Mouse (Mus musculus) lung, postnatal 0 days (tissue): Measurements from ENCODE around the gene Olfr507. TPM values are rescaled to one million over a fixed set of nuclear protein-coding genes. Genes with fewer than 3 reads are reported as not detected.
"Not testable (repeated sequence)": the region's sequence is repeated elsewhere in the genome, so short reads cannot be mapped to it uniquely, and the experiment has no call there.

Experiments used
- ATAC-seq: fragments of 200-750 bp; cut with Nextera tagmentation; 2 replicates; pipeline ENCODE4 v1.8.0; 2017; ENCODE audit warnings: moderate library complexity
- DNase-seq: peaks from one replicate; pipeline ENCODE4 v3.0.0-alpha.2; 2016; ENCODE audit warnings: low spot score
- H3K27ac ChIP-seq: fragments of 300-500 bp; sonication (generic); 2 replicates; pipeline ENCODE4 v1.5.1; 2014; ENCODE audit warnings: antibody characterized with exemption, mild to moderate bottlenecking, low read length, mixed read lengths
- H3K27me3 ChIP-seq: fragments of 300-500 bp; sonication (generic); replicated peaks from 2 replicates; pipeline ENCODE4 v1.6.1; 2014; ENCODE audit warnings: low read length, mixed read lengths; ENCODE audit not compliant: insufficient read depth
- H3K36me3 ChIP-seq: fragments of 300-500 bp; sonication (generic); 2 replicates; pipeline ENCODE4 v1.6.1; 2014; ENCODE audit warnings: low read length, mixed read lengths; ENCODE audit not compliant: insufficient read depth
- H3K4me1 ChIP-seq: fragments of 300-500 bp; sonication (generic); 2 replicates; pipeline ENCODE4 v1.6.1; 2014; ENCODE audit warnings: antibody characterized with exemption, low read depth, low read length, mixed read lengths; ENCODE audit not compliant: insufficient read depth
- H3K4me2 ChIP-seq: fragments of 300-500 bp; sonication (generic); replicated peaks from 2 replicates; pipeline ENCODE4 v1.6.1; 2014; ENCODE audit warnings: low read depth, mild to moderate bottlenecking, low read length, moderate library complexity, mixed read lengths
- H3K4me3 ChIP-seq: fragments of 300-500 bp; sonication (generic); 2 replicates; pipeline ENCODE4 v1.5.1; 2014; ENCODE audit warnings: low read depth, low read length
- H3K9ac ChIP-seq: fragments of 300-500 bp; sonication (generic); replicated peaks from 2 replicates; pipeline ENCODE4 v1.6.1; 2014; ENCODE audit warnings: low read depth, mild to moderate bottlenecking
- H3K9me3 ChIP-seq: fragments of 300-500 bp; sonication (generic); 2 replicates; pipeline ENCODE4 v1.6.1; 2016; ENCODE audit warnings: low read length, mixed read lengths
- CTCF ChIP-seq: IDR thresholded peaks from 2 replicates; pipeline ENCODE4 v1.5.1; 2016; ENCODE audit warnings: antibody characterized with exemption, mild to moderate bottlenecking
- EP300 ChIP-seq: IDR thresholded peaks from 2 replicates; pipeline ENCODE4 v1.6.1; 2016; ENCODE audit warnings: antibody characterized with exemption, mild to moderate bottlenecking, control low read depth
- WGBS: fragments of 180-500 bp; shearing (Covaris S2); extraction: QIAGEN DNeasy Blood & Tissue Kit; methylation state at CpG from one replicate; pipeline ENCODE4 v1.1.7; 2014; 5-methylcytosine and 5-hydroxymethylcytosine counted together
- polyA plus RNA-seq: library from polyadenylated mRNA; unstranded; fragments of >200 nt; fragmentation: Nextera tagmentation; extraction: Ambion mirVana; gene quantifications from 2 replicates; pipeline ENCODE4 v1.2.1, GENCODE M21; 2015

The Olfr507 gene
- not detected in 2 replicates for polyA plus RNA-seq

DNA sequence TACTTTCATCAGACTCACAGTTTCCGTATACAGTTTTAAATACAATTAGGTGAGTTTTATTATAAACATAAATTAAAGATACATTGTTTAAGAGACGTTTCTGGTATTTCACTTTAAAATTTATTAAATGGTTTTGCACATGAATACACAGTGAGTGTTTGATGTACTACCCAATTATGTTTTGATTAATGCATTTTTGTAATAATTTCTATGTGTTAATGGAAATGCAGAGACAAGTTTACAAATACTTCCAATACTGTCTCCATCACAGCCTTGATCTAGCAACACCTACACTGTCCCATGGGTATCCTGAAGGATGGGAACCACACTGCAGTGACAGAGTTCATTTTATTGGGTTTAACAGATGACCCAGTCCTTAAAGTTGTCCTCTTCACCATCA, at the start of gene Olfr507:
Gene Olfr507, plus strand, starts transcription at position 301 of the 400 bp plus-strand sequence.
- Histone ChIP-seq H3K9ac (no peak within 1 kb of the TSS), H3K4me1 (no peaks in the 10 kb centered on the region), H3K4me2 (no peak within 1 kb of the TSS), H3K4me3 (no peak within 1 kb of the TSS), H3K36me3 (no peaks in the 10 kb centered on the region), H3K27me3 (no peaks in the 10 kb centered on the region), H3K27ac (no peak within 1 kb of the TSS), H3K9me3 (no peaks in the 10 kb centered on the region)
- DNase-seq (no peak), ATAC-seq (no peak)
- TF ChIP-seq EP300 = no peak
- TF ChIP-seq CTCF = no peak
- 63% methylated on average over 2 of the region's 2 CpGs for WGBS

DNA sequence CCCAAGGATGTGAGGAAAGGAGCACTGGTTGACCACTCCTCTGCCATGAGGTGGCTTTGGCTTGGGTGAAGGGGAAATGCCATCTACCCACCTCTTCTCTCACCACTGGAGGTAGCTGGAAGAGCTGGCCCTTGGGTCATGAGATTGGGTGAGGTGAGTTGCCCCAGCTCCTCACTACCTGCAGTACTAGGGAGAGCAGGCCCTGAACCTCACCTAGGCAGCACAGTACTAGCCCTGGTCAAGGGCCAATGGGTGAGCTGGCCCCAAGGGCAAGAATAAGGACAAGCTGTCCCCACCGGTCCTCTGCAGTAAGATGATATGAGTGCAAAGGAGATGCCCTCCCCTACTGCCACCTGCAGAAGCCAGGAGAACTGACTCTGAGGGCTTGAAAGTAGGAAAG, 31.8 kb upstream of the Olfr507 start:
- H3K36me3 ChIP-seq = no peaks in the 10 kb centered on the region
- TF ChIP-seq EP300 = no peak
- TF ChIP-seq CTCF = no peak
- no peak overlapping the region for H3K27ac ChIP-seq
- H3K9me3 ChIP-seq = no peaks in the 10 kb centered on the region
- no peak for ATAC-seq
- 78% methylated on average over 1 of the region's 1 CpGs for WGBS
- H3K9ac ChIP-seq = no peak overlapping the region
- no peaks in the 10 kb centered on the region for H3K27me3 ChIP-seq
- no peaks in the 10 kb centered on the region for H3K4me1 ChIP-seq
- no peak overlapping the region for H3K4me2 ChIP-seq
- no peak overlapping the region for H3K4me3 ChIP-seq
- no peak for DNase-seq

DNA sequence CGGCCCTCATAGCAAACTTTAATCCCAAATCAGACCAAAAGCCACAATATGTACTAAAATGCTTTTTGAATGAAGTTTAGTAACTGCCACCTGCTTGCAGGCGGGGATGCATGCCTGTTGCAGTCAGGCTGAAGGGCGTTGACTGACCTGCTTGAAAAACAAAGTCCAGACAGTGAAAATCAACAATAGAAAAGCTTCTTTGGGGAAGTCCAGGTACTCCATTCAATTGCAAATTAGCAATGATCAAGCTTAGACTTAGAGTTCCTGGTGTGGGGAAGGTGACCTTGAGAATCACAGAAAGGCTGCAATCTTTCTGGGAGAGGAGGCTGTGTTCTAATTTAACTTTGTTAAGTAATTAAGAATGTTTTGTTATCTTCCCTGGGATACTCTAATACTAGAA, 19.7 kb upstream of the Olfr507 start:
- H3K27me3 ChIP-seq, H3K4me3 ChIP-seq, H3K36me3 ChIP-seq, H3K9me3 ChIP-seq, H3K9ac ChIP-seq, H3K4me2 ChIP-seq, ATAC-seq, H3K27ac ChIP-seq, DNase-seq, H3K4me1 ChIP-seq: not testable (repeated sequence)
- 65% methylated on average over 3 of the region's 3 CpGs for WGBS

DNA sequence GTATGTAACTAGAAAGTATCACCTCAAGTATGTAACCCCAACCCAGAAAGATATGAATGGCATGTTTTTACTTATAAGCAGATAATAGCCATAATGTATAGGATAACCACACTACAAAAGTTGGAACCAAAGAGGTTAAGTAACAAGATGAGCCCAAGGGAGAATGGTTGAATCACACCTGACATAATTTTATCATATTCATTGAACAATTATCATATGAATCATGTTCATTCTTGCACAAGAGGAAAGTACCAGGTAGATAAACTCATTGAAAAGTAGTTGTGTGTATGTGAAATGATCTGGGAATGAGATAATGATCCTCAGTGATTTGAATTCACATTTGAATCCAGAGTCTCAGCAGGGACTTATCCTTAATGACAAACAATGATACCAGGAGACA, 11.1 kb upstream of the Olfr507 start, which contains the start of gene Olfr506:
Gene Olfr506, plus strand, starts transcription at position 301 of the 400 bp plus-strand sequence.
- Histone ChIP-seq H3K27ac (no peak within 1 kb of the TSS), H3K27me3 (no peaks in the 10 kb centered on the region), H3K9me3 (no peaks in the 10 kb centered on the region), H3K4me2 (no peak within 1 kb of the TSS), H3K4me3 (no peak within 1 kb of the TSS), H3K4me1 (no peaks in the 10 kb centered on the region), H3K36me3 (no peaks in the 10 kb centered on the region), H3K9ac (no peak within 1 kb of the TSS)
- DNase-seq = no peak
- no peak for TF ChIP-seq CTCF
- TF ChIP-seq EP300 = no peak
- no peak for ATAC-seq

DNA sequence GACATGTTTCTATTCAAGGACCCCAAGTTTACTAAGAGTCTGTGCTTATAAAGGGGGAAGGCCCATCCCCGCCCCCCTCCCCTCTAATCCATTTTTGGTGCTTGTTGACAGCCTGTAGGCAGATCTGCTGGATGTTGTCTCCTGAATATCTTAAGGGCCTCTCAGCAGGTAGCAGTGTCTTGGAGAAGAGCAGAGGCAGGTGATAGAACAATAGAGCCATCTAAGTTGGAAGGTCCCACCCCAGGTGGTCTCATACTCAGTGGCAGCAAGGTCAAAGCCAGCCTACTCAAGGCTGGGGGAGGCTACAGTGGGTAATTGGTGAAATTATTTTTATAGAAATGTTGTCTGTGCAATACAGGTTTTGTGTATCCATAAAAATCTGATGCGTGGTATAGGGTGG, 7.5 kb upstream of the Olfr507 start:
- Histone ChIP-seq H3K27me3 (no peaks in the 10 kb centered on the region), H3K27ac (no peak overlapping the region), H3K4me2 (no peak overlapping the region), H3K36me3 (no peaks in the 10 kb centered on the region), H3K4me3 (no peak overlapping the region), H3K4me1 (no peaks in the 10 kb centered on the region), H3K9ac (no peak overlapping the region), H3K9me3 (no peaks in the 10 kb centered on the region)
- DNase-seq (no peak), ATAC-seq (no peak)
- 82% methylated on average over 2 of the region's 2 CpGs for WGBS
- TF ChIP-seq CTCF (no peak), EP300 (no peak)

DNA sequence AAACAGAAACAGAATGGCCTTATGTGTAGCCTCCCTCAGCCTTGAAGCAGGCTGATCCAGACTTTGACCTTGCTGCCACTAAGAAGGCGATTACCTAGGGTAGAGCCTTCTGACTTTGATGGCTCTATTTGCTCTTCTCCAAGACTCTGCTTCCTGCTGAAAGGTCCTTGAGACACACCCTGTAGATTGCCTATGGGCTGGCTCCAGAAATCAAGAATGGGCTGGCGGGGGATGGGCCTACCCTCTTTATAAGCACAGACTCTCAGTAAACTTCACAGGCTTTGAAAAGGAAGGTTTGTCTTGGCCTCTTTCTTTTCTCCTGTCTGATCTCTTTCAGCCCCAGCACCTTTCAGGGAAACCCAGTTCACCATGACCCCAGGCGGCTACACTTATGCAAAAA, 4.8 kb upstream of the Olfr507 start:
- ATAC-seq, H3K27me3 ChIP-seq, H3K4me1 ChIP-seq, H3K4me3 ChIP-seq, H3K9me3 ChIP-seq, DNase-seq, H3K4me2 ChIP-seq, H3K36me3 ChIP-seq, H3K9ac ChIP-seq, H3K27ac ChIP-seq: not testable (repeated sequence)
- 51% methylated on average over 3 of the region's 3 CpGs for WGBS

DNA sequence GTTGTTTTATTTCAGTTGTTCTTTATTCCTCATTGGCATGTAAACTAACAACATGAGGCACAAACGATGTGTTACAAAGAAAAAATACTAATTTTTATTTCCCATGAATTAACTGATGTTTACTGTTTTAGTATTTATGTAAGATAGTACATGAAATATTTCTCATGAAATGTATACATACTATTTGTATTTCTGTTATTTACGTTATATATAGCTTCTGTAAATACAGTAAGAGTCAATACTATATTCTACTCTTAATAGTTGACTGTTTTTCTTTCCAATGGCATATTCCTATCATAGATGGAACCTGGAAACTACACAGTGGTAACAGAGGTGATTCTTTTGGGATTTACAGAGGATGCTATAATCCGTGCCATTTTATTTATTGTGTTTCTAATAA, 8.1 kb downstream of the Olfr507 start, which contains the start of gene Olfr508:
Gene Olfr508, plus strand, starts transcription at position 301 of the 400 bp plus-strand sequence.
- TF ChIP-seq CTCF = no peak
- no peak for TF ChIP-seq EP300
- Histone ChIP-seq H3K9ac (no peak within 1 kb of the TSS), H3K36me3 (no peaks in the 10 kb centered on the region), H3K4me1 (no peaks in the 10 kb centered on the region), H3K27ac (no peak within 1 kb of the TSS), H3K4me2 (no peak within 1 kb of the TSS), H3K27me3 (no peaks in the 10 kb centered on the region), H3K4me3 (no peak within 1 kb of the TSS), H3K9me3 (no peaks in the 10 kb centered on the region)
- 75% methylated on average over 3 of the region's 3 CpGs for WGBS
- DNase-seq (no peak), ATAC-seq (no peak)
